Mouse (Mus musculus) cerebellum, postnatal 4 days (tissue): Measurements from ENCODE around the gene Syce2.
A peak's percentile ranks its signal among the peaks of the same experiment; 100 is the strongest.

ENCODE experiments used
- DNase-seq, 2 experiments: peaks; one replicate each; pipeline ENCODE4 v3.0.0; 2022; ENCODE audit warnings: low spot score in 2 of 2, mixed read lengths in 1 of 2

Gene Syce2

DNA sequence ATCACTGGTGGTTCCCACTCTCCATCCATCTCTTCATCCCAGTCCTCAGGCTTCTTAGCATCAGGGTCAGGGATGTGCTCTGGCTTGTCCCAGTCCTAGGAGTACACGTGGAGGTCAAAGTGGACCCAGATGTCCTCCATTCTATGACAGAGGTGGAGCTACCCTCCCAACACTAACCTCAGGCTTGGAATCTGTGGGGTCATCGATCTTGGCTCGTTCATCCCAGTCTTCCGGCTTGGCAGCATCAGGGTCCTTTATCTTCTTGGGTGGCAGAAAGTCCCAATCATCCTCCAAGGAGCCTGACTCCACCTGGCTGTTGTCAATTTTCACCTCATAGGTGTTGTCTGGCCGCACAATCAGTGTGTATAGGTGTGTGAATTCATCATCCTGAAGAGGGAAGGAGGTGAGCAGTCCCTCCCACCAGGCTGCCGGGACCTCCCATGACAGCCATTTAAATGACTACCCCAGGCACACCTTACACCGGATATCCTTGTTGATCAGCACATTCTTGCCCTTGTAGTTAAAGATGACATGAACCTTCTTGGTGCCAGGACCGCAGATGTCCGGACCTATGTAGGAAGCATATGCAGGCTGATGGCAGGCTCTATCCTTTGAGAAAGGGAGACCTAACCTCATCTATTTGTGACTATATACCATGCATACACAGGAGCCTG is 27.4 kb upstream of the Syce2 start:
- DNase-seq, result no peak

DNA sequence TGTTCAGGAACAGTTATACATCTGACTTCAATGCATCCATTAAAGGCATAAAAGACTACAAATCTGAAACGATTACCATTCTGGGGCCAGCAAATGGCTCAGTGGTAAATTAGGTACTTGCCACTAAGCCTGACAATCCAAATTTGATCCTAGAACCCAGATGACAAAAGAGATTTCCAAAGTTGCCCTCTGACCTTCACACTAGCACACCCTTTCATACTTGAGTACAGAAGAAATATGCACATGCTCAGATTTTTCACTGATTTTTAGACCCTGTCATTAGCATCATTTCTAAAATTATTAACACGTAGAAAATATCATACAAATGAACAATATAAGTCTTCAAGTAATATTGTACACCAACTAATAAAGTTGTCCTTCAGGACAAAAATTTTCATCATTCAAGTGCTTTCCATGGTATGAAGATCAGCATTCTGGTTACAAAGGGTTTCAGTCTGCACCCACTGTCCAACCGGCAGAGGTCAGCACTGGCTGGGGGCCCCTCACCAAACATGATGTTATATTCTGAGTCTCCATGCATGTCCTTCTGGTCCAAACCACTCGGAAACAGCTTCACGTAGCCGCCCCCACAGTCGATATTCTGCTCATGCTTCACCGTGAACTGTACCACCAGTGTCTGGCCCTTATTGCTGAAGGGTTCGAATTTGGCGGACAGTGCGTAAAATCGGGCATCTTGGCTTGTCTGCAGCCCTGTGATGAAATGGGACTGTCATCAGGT is 26.4 kb upstream of the Syce2 start:
- peak in 1 of 2 experiments; percentile 64 for DNase-seq

GRCm38 (mm10) chr8:84846094-84846721 is 25.7 kb upstream of the Syce2 start:
- DNase-seq, result no peak

DNA sequence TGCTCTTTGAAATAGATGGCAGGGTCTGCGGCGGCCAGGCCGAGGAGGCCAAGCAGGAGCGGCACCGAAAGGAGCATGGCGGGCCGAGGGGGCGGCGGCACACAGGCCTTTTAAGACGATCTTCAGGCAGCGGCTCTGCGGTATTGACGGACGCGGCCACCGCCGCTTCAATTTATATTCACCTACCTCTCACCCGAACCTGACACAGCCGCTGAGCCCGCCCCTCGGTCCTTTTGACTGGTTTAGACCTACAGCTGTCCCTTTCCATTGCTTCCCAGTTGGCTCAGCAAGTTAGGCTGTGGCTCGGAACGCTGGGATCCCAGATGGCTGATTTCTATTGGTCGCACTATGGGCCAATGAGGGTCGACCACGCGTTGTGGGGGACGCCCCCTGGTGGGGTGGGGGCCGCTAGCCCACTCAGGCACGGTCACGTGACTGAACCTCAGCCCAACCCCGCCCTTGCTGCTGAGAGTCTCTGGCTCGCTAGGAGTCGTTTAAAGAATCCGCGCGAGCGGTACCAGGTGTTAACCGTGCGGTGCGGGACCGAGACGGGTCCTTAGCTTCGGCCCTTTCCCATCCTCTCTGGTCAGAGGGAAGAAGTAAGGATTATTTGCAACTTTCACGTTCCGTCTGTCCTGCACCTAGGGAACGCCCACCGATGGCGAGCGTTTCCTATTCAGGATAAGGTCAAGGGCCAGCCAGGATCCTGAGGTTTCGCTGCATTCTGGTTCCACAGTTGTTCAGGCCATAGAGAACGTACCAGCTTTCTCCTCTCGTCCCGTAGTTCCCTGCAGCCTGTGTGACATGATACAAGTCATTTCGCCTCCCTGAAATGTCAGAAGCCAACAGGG is 25.0 kb upstream of the Syce2 start, which contains the start of gene Calr:
Gene Calr, minus strand, starts transcription at position 213 of the 851 bp plus-strand sequence.
- peak; percentile 98 to 99 for DNase-seq

DNA sequence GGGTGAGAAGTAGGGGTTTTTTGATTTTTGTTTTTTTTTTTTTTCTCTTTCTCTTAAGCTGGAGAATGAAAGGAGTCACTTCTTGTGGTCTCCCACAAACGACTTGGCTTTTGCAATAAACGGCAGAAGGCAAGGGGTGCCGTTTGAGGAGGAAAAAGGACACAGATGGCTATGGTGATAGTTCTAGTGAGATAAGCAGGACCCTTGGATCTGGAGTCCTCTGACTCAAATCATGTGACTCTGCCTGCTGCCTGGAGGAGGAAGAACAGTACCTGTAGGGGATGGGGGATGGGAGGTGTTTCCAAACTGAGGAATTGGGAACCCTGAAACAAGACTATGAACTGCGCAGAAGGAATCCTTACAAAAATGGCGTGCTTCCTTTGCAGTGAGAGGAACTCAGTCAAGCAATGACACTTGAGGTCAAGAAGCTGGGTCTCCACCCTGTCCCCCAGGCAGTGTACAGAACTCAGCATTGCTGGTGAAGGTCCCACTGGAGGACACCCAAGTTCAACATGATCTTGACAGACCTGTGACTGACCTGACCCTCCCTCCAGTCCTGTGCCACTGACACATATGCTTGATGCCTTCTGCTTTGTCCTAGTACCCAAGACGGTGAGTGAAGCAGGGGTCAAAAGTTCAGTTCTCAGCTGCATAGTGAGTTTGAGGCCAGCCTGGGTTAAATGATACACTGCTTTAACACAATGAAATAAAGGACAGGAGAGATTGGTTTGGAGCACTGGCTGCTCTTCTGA is 24.1 kb upstream of the Syce2 start:
- no peak for DNase-seq

GRCm38 (mm10) chr8:84856434-84856833 is 15.5 kb upstream of the Syce2 start:
- DNase-seq, result no peak

DNA sequence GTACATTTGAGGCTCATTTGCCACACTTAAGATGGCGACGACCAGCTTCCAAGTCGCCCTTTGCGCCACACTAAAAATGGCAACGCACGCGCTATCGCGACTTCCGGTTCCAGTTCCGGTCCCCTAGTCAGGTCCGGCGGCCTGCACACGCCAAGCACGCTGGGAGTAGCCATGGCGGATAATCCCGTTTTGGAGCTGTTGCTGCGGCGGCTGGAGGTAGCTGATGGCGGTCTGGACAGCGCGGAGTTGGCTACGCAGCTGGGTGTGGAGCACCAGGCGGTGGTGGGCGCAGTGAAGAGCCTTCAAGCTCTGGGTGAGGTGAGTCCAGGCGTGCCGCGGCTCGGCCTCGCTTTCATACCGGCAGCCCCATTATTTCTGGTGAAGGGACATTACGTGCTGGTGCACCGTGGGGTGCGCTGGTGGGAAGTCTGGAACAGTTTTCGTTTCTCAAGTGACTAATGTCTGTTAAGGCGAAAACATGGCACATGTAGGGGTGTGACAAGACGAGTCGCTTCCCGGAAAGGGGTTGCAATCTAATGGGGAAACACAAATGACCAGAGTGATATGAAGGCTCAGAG is 15.0 kb upstream of the Syce2 start, which contains the start of gene Farsa:
Gene Farsa, plus strand, starts transcription at position 126 of the 578 bp plus-strand sequence.
- DNase-seq, result peak; percentile 79 to 89

DNA sequence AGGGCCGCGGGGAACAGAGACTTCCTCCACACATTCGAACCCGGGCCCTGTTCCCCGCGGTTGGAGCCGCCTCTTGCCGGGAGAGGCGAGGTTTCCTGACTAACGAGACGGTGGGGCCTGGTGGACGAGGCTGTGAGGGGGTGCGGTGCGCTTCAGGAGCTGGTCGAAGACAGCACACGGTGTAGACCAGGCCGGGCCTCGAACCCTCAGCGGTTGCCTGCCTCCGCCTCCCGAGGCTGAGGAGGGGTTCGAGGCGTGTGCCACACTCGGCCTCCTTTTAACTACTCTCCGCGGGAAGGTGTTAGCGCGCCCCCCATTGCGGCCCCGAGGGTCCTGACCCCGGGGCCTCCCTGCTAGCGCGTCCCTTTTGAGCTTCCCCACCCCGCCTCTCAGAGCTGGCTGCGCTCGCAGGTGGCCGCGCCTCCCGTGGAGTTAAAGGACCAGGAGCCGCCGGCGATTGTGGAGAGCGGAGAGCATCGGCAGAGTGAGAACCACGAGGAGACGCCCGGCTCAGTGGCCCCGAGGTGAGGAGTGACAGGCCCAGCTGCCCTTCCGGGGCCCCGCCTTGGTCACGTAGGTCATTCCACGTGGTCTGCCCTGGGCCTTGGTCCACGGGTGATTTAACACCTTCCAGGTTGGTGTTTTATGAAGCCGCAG is 526 bp downstream of the Syce2 start:
- peak in 1 of 2 experiments; percentile 24 for DNase-seq

DNA sequence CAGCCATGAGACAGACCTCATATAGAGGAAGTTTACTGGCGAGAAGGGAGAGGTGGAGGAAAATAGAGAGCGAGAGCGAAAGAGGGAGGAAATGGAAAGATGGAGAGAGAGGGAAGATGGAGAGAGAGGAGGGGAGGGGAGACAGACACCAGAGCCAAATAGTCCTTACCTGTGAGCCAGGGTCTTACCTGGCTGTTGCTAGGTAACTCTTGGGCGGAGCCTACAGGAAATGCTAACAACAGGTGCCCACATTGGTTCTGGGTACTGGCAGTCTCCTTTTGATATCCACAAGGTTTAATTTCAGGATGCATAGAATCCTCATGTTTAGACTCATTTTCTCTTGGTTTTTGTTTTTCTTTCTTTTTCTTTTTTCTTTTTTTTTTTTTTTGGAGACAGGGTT is 1.1 kb downstream of the Syce2 start:
- DNase-seq, result no peak

GRCm38 (mm10) chr8:84874339-84874738 is 2.4 kb downstream of the Syce2 start:
- DNase-seq, result no peak

DNA sequence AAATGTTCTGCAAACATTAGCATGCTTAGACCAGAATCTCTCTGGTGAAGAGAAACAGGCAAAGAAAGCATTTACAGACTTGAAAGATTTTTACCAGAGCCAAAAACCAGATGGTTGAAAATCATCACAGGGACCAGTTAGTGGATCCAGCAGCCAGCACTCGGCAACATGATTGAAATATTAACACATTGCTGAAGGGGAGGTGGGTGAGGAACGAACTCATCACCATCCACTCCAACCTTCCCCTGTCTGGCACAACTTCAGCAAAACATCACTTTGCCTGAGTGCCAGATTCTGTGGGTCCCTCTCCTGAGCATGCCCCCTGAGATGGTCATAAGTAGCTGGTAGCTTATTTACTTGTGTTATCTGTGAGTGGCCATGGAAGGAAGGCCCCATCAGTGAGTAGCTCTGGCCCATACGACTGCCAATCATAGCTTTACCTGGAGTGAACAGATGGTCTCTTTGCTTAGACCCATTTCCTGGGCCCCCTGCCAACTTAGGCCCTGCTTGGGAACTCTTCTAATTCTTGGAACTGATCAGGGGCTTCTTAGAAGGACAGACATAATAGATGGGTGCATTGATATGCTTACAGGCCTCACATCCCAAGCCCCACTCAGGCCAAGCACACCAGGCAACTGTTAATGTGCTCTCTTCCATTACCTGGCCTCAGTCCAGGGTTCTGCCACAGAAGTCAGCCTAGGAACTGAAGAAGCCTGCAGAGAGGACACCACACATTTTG is 5.6 kb downstream of the Syce2 start:
- peak in 1 of 2 experiments; percentile 55 for DNase-seq

GRCm38 (mm10) chr8:84878915-84879314 is 7.0 kb downstream of the Syce2 start:
- DNase-seq, result no peak

DNA sequence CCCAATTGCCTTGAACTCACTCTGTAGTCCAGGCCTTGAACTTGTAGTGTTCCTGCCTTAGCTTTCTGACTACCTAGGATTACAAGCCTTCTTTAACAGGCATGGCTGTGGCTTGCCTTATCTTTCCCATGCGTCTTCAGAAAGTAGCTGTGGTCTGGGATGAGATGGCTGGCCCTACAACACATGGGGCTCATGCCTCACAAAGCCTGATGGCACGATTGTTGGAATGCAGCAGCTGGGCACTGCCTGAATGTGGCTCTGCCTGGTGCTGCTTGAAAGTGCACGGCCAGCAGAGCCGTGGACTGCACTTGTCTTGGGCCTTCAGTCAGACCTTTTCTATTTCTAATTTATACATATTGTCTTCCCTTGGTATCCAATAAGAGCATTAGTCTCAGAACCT is 12.8 kb downstream of the Syce2 start:
- no peak for DNase-seq

GRCm38 (mm10) chr8:84888280-84888679 is 16.4 kb downstream of the Syce2 start:
- no peak for DNase-seq

DNA sequence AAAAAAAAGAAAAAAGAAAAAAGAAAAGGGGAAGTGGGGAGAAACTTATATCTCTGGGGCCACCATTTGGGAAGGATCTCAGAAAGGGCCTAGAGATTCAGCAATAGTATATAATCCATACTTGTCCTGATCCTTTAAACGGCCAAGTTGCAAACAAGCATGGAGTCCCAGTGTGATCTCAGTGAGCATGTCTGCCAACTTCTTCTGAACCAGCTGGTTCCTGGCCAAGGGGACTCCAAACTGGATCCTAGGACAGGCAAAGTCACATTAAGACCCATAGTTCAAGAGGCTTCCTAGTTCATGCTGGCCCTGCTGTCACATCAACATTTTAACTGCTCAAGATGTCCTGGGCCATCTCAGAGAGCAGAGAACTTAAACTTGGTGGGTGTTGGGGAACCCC is 17.2 kb downstream of the Syce2 start:
- no peak for DNase-seq

- no peak for DNase-seq
Observed at GRCm38 (mm10) chr8:84892993-84893708, 21.2 kb downstream of the Syce2 start.

DNA sequence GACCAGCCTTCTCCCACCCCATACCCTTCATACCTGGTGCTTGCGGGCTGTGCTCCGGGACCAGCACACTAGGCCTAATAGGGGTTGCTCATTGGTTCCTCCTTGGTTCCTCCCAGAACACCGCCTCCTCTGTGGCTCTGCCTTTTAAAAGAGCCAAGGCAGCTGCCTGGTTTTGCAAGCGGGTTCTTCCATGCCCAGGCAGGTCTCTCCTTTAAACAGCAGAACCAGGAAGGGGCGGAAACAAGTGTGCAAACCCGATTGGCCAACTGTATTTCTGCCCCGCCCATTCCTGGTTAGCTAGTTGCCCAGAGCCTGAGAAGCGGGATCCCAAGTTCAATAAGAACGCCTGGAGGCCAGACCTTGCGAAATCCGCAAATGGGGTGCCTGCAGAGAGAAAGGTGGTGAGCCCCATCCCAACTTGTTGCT is 21.8 kb downstream of the Syce2 start, which contains the start of gene Gcdh:
Gene Gcdh, minus strand, starts transcription at position 213 of the 426 bp plus-strand sequence.
- DNase-seq, result peak; percentile 63 to 81

GRCm38 (mm10) chr8:84895963-84896362 is 24.1 kb downstream of the Syce2 start:
- no peak for DNase-seq

GRCm38 (mm10) chr8:84901071-84901470 is 29.2 kb downstream of the Syce2 start:
- DNase-seq, result no peak
